Mouse (Mus musculus): ENCODE results near the gene Ugt1a6a.

The Ugt1a6a gene

DNA sequence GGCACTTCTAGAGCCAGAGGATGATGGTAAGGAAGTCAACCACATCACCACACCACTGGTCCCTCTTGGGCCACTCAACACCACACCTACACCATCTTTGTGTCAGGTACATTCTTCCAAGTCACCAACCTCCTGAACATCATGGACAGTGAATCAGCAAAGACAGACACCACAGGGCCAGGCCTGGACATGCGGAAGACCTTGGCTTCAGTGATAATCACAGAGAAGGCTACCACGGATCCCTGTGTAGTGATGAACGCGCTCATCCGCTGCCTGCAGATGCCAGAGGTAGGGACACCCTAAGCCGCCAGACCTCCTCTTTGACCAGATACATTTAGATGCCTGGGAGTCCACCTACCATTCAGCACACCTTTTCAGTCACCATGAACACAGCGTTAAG is 93.5 kb downstream of the Ugt1a6a start:
- DNase-seq (ENCODE audit: inconsistent ontology term): no peak

- DNase-seq (ENCODE audit: inconsistent ontology term): no peak
Observed at GRCm38 (mm10) chr1:88229566-88229965, 95.0 kb downstream of the Ugt1a6a start.

DNA sequence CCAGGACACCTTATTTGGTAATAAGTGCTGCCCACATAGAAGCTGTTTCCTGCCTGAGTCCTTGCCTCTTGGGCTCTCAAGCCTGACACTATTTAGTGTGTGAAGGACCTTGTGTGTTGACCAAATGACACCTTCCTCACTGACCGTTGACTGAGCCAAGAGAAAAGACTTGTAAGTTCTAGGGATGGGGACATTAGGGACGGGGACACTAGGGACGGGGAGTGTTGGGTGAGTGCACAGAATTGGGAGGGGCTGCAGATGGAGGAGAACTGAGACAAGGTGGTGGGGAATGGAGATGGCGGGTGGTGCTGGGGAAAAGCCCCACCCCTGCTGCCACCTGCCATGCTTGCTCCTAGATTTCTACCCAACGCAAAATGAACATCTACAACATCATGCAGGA is 95.4 kb downstream of the Ugt1a6a start:
- no peak for DNase-seq (ENCODE audit: inconsistent ontology term)

DNA sequence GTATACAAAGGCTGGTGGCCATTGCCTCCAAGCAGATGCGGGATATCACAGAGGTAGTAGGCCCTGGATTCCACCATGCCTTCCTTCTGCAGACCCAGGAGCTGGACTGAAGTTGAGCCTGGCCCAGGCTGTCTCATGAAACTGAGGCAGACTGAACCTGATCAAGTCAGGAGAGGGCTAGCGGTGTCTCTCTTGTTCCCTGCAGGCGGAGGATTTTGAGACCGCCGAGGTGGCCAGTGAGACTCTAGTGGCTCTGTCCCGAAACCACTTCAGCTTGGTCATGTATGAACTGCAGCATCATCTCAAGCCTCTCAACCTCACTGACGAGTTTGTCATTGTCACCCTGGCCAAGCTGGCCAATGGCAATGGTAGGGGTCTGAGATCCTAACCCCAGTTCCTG is 95.8 kb downstream of the Ugt1a6a start:
- no peak for DNase-seq (ENCODE audit: inconsistent ontology term)

DNA sequence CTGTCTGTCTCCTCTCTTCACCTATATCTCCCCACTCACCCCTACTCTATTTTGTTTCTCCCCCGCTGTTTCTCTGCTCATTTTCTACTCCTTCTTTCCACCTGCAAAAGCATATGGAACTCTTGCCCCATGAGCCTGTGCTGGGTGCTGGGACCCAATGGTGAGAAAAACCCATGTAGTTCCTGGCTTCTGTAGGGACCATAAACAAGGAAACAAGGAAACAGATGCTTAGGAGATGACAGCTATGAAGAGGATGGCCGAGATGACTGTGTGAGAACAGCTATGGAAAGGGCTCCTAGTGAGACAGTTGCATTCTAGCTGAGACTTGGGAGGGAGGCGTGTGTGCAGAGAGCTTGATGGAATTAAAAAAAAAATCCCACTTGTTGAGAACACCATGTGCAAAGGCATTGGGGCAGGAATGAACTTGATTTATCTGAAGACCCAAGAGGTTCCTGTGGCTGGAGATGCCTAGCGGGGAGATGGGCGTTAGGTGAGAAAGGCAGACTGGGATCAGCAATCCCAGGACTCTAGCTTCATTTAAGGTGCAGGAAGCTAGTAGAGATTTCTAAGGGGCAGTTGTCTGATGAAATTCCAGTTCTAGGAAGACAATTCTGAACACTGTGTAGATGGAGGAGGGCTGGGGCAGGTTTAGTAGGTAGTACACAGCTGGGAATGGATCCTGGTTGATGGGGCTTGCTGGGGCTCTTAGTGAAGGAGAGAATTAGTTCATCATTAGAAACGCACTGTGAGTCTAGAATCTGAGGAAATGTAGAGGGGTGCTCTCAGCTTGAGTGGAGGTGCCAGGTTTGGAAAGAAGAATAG is 96.6 kb downstream of the Ugt1a6a start:
- no peak for DNase-seq (ENCODE audit: inconsistent ontology term)

- no peak for DNase-seq (ENCODE audit: inconsistent ontology term)
Observed at GRCm38 (mm10) chr1:88231803-88232499, 97.3 kb downstream of the Ugt1a6a start.

DNA sequence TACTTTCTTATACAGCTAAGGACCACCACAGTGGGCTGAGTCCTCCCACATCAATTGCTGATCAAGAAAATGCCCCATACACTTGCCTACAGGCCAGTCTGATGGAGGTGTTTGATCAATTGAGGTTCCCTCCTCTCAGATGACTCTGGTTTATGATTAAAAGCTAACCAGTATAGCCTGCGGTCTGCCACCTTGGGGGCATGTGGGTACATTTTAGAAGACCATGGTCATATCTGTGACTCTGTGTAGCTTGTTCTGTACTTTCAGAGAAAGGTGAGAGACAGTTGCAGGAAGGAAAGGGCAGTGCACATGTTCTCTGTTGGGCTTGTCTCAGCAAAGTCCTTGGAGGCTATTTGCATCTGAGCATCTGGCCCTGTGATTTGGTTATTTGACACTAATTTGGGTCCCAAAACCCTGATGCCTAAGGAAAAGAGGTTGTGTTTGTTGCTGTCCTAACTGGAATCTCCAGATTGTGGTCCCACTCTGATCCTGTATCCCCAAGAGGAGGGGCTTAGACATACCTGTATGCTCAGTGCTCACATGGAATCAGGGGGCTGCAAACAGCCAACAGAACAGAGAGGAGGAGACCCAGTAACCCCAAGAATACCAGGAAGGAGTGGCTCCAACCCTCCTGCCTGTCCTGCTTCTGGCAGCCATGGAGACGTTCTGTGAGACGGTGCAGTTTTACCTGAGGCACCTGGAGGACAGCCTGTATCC is 98.2 kb downstream of the Ugt1a6a start:
- DNase-seq (ENCODE audit: inconsistent ontology term): no peak

DNA sequence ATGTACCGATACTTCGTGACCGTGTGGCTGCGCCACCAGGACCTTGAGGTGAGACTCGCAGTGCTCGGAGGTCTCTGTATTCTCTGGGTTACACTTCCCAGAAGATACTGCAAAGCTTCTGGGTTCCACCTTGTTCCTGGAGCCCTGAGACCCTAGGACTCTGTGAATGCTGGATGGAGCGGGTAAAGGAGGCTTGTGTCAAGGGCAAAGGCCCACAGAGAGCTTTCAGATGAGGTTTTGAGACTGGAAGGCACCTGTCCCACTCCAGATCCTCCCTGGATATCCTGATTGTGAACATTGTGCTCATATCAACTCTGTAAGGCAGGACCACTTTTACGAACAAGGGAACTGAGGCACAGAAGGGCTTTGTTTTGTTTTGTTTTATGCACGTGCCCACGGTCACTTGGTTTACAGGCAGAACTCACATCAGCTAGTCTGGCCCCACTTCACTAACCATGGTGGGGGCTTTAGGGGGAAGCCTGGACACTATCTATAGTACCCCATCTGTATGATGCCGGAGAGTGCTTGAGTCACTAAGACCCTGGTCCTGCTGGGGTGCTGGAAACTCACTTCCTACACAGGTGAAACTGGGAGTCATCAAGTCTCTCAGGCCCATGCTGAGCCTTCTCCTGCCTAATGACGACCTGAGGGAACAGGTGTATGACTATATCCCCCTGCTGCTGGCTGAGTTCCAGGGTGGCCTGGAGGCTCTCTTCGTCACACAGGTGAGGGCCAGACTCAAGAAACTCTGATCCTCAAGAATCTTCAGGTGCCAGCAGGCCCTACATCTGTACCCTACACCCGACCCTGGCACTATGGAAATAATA is 99.0 kb downstream of the Ugt1a6a start:
- no peak for DNase-seq (ENCODE audit: inconsistent ontology term)

- no peak for DNase-seq (ENCODE audit: inconsistent ontology term)
Observed at GRCm38 (mm10) chr1:88234248-88234610, 99.6 kb downstream of the Ugt1a6a start.

- no peak for DNase-seq (ENCODE audit: inconsistent ontology term)
Observed at GRCm38 (mm10) chr1:88234646-88235045, 100.0 kb downstream of the Ugt1a6a start.

- DNase-seq (ENCODE audit: inconsistent ontology term): no peak
Observed at GRCm38 (mm10) chr1:88235046-88235893, 100.7 kb downstream of the Ugt1a6a start.

GRCm38 (mm10) chr1:88235894-88236415 is 101.3 kb downstream of the Ugt1a6a start:
- DNase-seq (ENCODE audit: inconsistent ontology term): no peak

DNA sequence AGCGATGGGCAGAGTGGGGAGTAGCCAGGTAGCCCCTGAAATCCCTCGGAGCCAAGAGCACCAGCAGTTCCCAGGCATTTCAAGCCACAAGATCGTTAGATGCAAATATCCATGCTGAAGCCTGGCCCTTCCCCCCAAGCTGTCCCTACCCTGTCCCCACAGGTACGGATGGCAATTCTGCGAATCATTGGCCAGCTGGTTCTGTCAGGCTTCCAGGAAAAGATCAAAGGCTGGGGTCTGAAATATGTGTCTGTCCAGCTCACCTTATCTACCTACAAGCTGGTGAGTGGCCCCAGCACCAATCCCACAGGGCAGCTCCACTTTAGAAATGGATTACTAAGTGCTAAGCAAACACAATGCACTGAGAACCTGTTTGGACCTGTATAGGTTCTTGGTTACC is 102.7 kb downstream of the Ugt1a6a start:
- DNase-seq (ENCODE audit: inconsistent ontology term): no peak

GRCm38 (mm10) chr1:88238771-88239170 is 104.2 kb downstream of the Ugt1a6a start:
- no peak for DNase-seq (ENCODE audit: inconsistent ontology term)

DNA sequence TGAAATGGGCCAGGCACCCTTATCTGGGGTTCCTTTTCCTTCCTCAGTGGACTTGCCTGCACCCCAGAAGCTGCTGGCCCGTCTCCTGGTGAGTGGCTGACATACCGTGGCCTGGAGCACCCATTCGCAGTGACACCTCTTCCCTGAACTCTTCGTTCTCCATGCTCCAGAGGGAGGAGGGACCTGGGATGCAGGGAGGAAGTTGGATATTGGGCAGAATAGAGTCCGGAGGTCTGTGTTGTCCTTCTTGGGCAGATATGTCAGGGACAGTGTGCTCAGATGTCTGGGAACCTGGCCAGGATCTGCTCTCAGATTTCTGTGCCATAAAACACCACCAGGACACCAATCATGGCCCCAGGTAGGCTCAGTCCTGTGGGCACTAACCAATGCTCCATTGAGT is 105.5 kb downstream of the Ugt1a6a start:
- no peak for DNase-seq (ENCODE audit: inconsistent ontology term)

DNA sequence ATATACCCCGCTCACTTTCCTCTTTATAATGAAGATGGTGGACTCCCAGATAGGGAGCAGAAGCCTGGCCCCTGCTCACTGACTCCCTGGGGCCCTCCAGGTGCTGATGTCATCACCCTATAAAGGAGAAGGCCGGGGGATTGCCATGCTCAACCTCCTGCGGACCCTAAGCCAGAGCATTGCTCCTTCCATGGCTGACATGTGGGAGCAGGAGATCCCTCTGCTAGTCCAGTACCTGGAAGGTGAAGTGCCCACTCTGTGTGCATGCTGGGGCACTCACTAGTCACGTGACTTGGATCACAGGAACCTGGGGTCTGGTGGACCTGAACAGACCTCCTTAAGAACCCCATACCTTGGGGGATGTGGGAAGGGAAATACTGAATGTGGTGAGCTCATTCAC is 106.0 kb downstream of the Ugt1a6a start:
- no peak for DNase-seq (ENCODE audit: inconsistent ontology term)

DNA sequence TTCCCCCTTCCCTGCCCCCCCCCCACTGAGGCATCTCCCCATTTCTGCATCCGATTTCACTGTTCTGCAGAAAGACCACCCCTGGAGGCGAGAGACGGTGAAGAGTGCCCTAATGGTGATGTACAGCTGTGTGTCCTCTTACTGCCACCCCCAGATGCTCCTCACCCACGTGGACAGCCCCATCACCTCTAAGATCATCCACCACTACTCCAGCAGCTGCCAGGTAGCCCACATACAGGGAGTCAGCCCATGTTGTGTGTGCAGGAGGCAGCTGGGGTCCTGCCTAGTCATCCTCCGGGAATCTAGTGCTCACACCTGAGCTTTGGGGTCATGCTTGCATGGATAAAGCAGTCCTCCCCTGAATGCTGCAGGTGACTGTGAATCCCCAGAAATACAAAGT is 109.3 kb downstream of the Ugt1a6a start:
- no peak for DNase-seq (ENCODE audit: inconsistent ontology term)

DNA sequence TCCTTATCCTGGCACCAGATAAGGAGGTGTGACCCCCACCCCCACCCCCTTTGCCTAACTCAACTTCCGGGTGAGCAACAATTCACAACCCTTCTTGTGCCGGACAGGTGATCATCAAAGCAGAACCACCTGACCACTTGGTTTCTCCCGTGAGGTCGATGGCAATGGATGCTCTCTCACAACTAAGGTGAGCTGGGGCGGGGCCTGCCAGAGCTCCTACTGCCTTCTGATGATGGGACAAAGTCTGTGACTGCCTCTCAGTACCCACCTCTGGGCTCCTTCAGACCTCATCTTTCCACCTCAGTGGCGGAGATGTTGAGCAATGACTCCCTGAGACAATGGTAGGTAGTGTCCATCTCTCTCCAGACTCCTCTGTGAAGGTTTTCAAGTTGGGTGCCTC is 111.3 kb downstream of the Ugt1a6a start:
- DNase-seq (ENCODE audit: inconsistent ontology term): no peak

DNA sequence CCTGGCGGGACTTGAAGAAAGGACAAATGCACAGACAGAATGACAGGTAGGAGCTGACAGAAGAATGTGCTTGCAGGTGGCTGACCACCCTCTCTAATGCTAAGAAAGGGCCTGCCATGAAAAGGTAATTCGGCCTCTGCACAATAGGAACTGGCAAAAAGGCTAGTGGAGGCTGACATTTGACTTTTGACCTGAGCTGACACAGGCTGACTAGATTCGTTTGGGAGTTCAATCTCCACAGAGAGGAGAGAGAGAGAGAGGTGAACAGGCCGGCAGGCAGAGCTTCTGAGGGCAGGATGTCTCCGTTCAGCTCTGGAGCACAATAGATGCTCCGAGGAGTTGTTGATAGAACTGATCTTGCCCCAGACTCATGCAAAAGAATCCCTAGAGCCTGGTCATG is 111.8 kb downstream of the Ugt1a6a start:
- DNase-seq (ENCODE audit: inconsistent ontology term): no peak

DNA sequence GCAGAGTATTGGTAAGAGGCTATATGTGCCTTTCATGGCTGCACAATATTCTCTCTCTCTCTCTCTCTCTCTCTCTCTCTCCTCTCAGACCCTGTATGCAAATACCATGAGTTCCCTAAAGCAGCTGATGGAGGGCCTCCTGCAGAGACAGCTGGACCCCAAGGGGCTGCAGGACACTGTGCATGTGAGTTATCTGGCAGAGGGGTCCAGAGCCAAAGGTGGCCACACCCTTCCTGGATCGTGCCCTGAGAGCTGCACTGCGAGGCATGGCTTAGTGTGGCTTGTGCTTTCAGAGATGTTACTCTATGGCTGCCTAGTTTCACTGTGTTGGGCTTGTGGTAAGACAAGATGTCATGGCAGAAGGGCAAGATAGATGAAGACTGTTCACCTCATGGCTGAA is 113.1 kb downstream of the Ugt1a6a start:
- no peak for DNase-seq (ENCODE audit: inconsistent ontology term)

- no peak for DNase-seq (ENCODE audit: inconsistent ontology term)
Observed at GRCm38 (mm10) chr1:88248658-88249057, 114.0 kb downstream of the Ugt1a6a start.
